Mouse (Mus musculus): ENCODE data around the gene Itln1. TPM values are rescaled to one million over a fixed set of nuclear protein-coding genes. Genes with fewer than 3 reads are reported as not detected.

The Itln1 gene
- polyA plus RNA-seq, 1 experiment = not detected

- TF ChIP-seq POLR2A (IDR thresholded peaks at IDR 0.05; ENCODE audit: low read depth, low read length) (no peak), CTCF (IDR thresholded peaks at IDR 0.05; ENCODE audit: extremely low read depth, insufficient read depth, insufficient read length, insufficient replicate concordance) (no peak)
- WGBS = 92% methylated on average over 1 of the region's 1 CpGs
- no peak overlapping the region for H3K27ac ChIP-seq (ENCODE audit: insufficient read depth, low read length)
Measured at GRCm38 (mm10) chr1:171471452-171471851, 63.6 kb downstream of the Itln1 start.

GRCm38 (mm10) chr1:171470896-171471295 lies 64.2 kb downstream of the Itln1 start:
- DNase-seq (ENCODE audit: low read depth in 1 of 2, low spot score in 2 of 2) = no peak
- Histone ChIP-seq H3K36me3 (ENCODE audit: control insufficient read depth, insufficient read depth, low read length) (no peaks in the 10 kb centered on the region), H3K4me3 (ENCODE audit: extremely low read depth, insufficient read depth, insufficient read length) (no peak overlapping the region), H3K4me1 (ENCODE audit: control insufficient read depth, insufficient read depth, insufficient read length) (no peaks in the 10 kb centered on the region), H3K27me3 (ENCODE audit: control insufficient read depth, insufficient read depth, low read length) (no peaks in the 10 kb centered on the region), H3K27ac (ENCODE audit: insufficient read depth, low read length) (no peak overlapping the region)
- TF ChIP-seq POLR2A (IDR thresholded peaks at IDR 0.05; ENCODE audit: low read depth, low read length) = no peak
- no peak for TF ChIP-seq CTCF (IDR thresholded peaks at IDR 0.05; ENCODE audit: extremely low read depth, insufficient read depth, insufficient read length, insufficient replicate concordance)
- 79% methylated on average over 5 of the region's 5 CpGs for WGBS

More at GRCm38 (mm10) chr1:171471452-171471851, 63.6 kb downstream of the Itln1 start:
- no peaks in the 10 kb centered on the region for H3K36me3 ChIP-seq (ENCODE audit: control insufficient read depth, insufficient read depth, low read length)
- H3K4me1 ChIP-seq (ENCODE audit: control insufficient read depth, insufficient read depth, insufficient read length) = no peaks in the 10 kb centered on the region
- H3K4me3 ChIP-seq (ENCODE audit: extremely low read depth, insufficient read depth, insufficient read length) = no peak overlapping the region
- no peaks in the 10 kb centered on the region for H3K27me3 ChIP-seq (ENCODE audit: control insufficient read depth, insufficient read depth, low read length)
- DNase-seq (ENCODE audit: low read depth in 1 of 2, low spot score in 2 of 2) = no peak

GRCm38 (mm10) chr1:171470371-171470871 lies 64.7 kb downstream of the Itln1 start:
- Histone ChIP-seq H3K27ac (ENCODE audit: insufficient read depth, low read length) (no peak overlapping the region), H3K36me3 (ENCODE audit: control insufficient read depth, insufficient read depth, low read length) (no peaks in the 10 kb centered on the region), H3K4me1 (ENCODE audit: control insufficient read depth, insufficient read depth, insufficient read length) (no peaks in the 10 kb centered on the region; the same call in 1 of the 2 replicates), H3K27me3 (ENCODE audit: control insufficient read depth, insufficient read depth, low read length) (no peaks in the 10 kb centered on the region), H3K4me3 (ENCODE audit: extremely low read depth, insufficient read depth, insufficient read length) (no peak overlapping the region)
- WGBS = 24% methylated on average over 7 of the region's 7 CpGs
- TF ChIP-seq POLR2A (IDR thresholded peaks at IDR 0.05; ENCODE audit: low read depth, low read length) (no peak), CTCF (IDR thresholded peaks at IDR 0.05; ENCODE audit: extremely low read depth, insufficient read depth, insufficient read length, insufficient replicate concordance) (peak; percentile 44; the same call in 1 of the 2 replicates)
- peak; percentile 52 to 55 for DNase-seq (ENCODE audit: low read depth in 1 of 2, low spot score in 2 of 2)

GRCm38 (mm10) chr1:171469678-171470077 lies 65.4 kb downstream of the Itln1 start:
- TF ChIP-seq POLR2A (IDR thresholded peaks at IDR 0.05; ENCODE audit: low read depth, low read length) = no peak
- no peak for TF ChIP-seq CTCF (IDR thresholded peaks at IDR 0.05; ENCODE audit: extremely low read depth, insufficient read depth, insufficient read length, insufficient replicate concordance)
- WGBS = 73% methylated on average over 3 of the region's 3 CpGs
- H3K4me3 ChIP-seq (ENCODE audit: extremely low read depth, insufficient read depth, insufficient read length) = no peak overlapping the region
- H3K27ac ChIP-seq (ENCODE audit: insufficient read depth, low read length) = no peak overlapping the region
- no peaks in the 10 kb centered on the region for H3K36me3 ChIP-seq (ENCODE audit: control insufficient read depth, insufficient read depth, low read length)
- H3K27me3 ChIP-seq (ENCODE audit: control insufficient read depth, insufficient read depth, low read length) = no peaks in the 10 kb centered on the region
- H3K4me1 ChIP-seq (ENCODE audit: control insufficient read depth, insufficient read depth, insufficient read length) = no peaks in the 10 kb centered on the region; the same call in 1 of the 2 replicates
- no peak for DNase-seq (ENCODE audit: low read depth in 1 of 2, low spot score in 2 of 2)

Other genes starting within 250 kb of the Itln1 start
- 40.9 and 46.4 TPM in 2 replicates for gene Usp21, start 247.3 kb downstream of the Itln1 start, polyA plus RNA-seq (2012; rRNA removed)
- gene Ufc1, start 240.3 kb downstream of the Itln1 start, polyA plus RNA-seq (2012; rRNA removed) = 9.8 and 11.1 TPM in 2 replicates
- 25.7 and 29.3 TPM in 2 replicates for gene Dedd, start 206.1 kb downstream of the Itln1 start, polyA plus RNA-seq (2012; rRNA removed)
- 22.6 and 25.9 TPM in 2 replicates for gene Nit1, start 189.6 kb downstream of the Itln1 start, polyA plus RNA-seq (2012; rRNA removed)
- 8.5 TPM in 2 replicates for gene Pfdn2, start 189.6 kb downstream of the Itln1 start, polyA plus RNA-seq (2012; rRNA removed)
- 0.20 and 0.62 TPM in 2 replicates for gene Klhdc9, start 174.5 kb downstream of the Itln1 start, polyA plus RNA-seq (2012; rRNA removed)
- gene Nectin4, start 165.2 kb downstream of the Itln1 start, polyA plus RNA-seq (2012; rRNA removed) = 1.4 and 2.0 TPM in 2 replicates
- gene Arhgap30, start 146.3 kb downstream of the Itln1 start, polyA plus RNA-seq (2012; rRNA removed) = 79.5 and 88.3 TPM in 2 replicates
- 130 and 132 TPM in 2 replicates for gene Usf1, start 124.0 kb downstream of the Itln1 start, polyA plus RNA-seq (2012; rRNA removed)
- 3.1 and 4.1 TPM in 2 replicates for gene Tstd1, start 116.4 kb downstream of the Itln1 start, polyA plus RNA-seq (2012; rRNA removed)
- 8.8 and 9.6 TPM in 2 replicates for gene F11r, start 97.8 kb downstream of the Itln1 start, polyA plus RNA-seq (2012; rRNA removed)
- 5.1 and 6.7 TPM in 2 replicates for gene Alyref2, start 31.8 kb downstream of the Itln1 start, polyA plus RNA-seq (2012; rRNA removed)
- 5.7 and 6.8 TPM in 2 replicates for gene Cd244a, start 23.9 kb upstream of the Itln1 start, polyA plus RNA-seq (2012; rRNA removed)
- 23.8 and 27.7 TPM in 2 replicates for gene Ly9, start 72.1 kb upstream of the Itln1 start, polyA plus RNA-seq (2012; rRNA removed)
- gene Slamf7, start 117.7 kb upstream of the Itln1 start, polyA plus RNA-seq (2012; rRNA removed) = 9.6 and 12.3 TPM in 2 replicates
- gene Cd48, start 146.7 kb upstream of the Itln1 start, polyA plus RNA-seq (2012; rRNA removed) = 46.1 and 50.3 TPM in 2 replicates
- 3.7 and 4.5 TPM in 2 replicates for gene Slamf1, start 231.8 kb upstream of the Itln1 start, polyA plus RNA-seq (2012; rRNA removed)

Measured in spleen, adult 2 months (tissue).